Mouse (Mus musculus) cerebellum, adult (tissue): ENCODE measurements around the gene Rapgef1.
"Not testable (repeated sequence)": the region's sequence is repeated elsewhere in the genome, so short reads cannot be mapped to it uniquely, and the experiment has no call there.

Experiments
- ATAC-seq: cut with Nextera tagmentation; 2 replicates; pipeline ENCODE4 v1.9.2; 2017; ENCODE audit warnings: mild to moderate bottlenecking, moderate library complexity, mixed read lengths; ENCODE audit not compliant: insufficient number of reproducible peaks, low FRiP score, low TSS enrichment

Rapgef1 gene

DNA sequence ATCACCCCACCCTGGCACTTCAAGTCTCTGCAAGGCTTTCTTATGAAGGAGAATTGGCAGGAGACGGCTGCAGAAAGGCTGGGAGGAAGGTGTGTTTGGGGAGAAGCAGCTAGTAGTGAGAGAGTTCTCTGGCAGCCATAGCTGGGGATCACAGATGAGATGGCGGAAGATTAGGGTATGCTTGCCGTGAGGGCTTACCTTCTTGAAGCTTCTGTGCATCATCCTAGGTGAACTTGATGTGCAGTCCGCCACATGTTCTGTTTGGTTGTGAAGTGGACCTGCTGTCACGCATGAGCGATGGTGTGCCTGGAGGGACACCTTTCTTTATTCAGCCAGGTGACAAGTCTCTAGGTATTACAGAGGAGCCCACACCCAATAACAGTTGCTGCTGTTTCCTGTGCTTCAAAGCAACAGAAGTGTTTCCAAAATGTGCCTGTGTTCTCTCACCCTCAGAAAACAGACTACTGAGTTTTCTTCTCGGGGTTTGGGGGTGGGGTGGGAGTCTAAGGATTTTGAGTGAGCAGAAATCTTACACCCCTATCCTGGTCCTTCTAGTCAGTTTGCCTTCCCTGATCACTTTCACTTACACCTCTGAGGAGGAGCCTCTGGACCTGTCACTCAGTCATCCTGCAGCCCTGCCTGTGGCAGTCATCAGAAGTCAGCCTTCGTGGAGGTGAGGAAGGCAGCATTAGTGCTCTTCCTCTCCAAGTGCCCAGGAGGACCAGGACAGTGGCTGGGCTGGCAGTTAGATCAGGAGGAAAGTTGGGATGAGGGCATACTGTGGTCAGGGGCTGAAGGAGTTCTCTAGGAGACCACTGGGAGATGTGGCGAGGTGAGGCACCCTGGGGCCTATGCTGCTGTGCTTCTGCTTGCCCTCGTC, 2.8 kb downstream of the Rapgef1 start:
- no peak for ATAC-seq

DNA sequence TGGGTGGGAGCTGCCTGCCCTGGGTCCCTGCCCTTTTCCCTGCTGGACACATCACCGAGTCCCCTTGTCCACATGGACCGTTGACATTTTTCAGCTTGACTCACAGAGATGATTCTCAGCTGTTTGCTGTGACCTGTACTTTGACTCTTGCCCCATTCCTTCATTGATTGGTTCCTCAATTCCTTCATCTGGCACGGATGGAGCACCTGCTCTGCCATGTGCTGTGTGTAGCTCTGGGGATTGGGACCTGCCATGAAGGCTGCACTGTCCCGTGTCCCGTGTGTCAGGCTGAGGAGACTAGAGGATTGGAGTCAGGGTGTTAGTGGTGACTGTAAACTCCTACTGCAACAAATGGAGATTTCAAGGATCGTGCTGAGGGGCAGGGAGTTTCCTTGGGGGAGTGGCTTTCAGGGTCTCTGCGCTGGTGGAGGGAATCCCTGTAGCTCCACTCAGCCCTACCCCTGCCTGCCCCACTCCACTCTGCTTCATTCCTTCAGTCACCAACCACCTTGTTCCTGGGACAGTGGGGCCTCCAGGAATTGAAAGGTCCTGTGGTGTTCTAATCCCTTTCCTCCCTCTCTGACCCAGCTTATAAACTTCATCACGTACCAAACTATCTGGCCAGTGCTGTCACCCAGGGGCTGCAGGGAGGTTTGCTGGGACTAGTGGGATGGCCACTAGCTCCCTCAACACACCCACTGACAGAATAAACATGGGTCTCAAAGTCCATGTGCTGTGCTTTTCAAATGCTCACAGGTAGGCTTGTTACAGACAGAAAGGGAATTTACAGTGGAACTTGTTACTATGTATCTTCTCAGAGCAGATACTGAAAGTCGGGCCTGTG, 3.9 kb downstream of the Rapgef1 start:
- ATAC-seq = no peak

DNA sequence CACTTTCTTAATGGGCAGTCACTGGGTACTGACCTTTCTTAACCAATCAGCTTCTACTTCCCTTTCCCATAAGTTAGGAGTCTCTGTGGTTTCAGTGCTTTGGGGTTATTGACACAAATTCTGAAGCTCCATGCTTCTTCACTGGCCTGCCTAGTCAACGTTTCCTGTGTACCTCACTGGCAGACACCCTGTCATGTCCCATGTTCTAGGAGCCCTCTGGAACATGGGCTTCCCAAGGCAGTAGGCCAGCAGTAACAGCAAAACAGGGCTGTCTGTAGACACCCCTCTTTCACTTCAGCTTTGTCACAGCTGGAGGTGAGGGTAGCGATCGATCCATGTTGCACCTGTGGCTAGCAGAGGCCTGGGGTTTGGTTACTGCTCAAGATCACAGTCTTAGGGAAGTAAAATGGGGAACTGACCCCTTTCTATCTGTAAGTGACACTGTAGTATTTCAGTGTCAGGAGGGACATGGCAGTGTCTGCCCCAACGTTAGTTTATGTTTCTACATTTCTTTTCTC, 4.6 kb downstream of the Rapgef1 start:
- ATAC-seq = no peak

DNA sequence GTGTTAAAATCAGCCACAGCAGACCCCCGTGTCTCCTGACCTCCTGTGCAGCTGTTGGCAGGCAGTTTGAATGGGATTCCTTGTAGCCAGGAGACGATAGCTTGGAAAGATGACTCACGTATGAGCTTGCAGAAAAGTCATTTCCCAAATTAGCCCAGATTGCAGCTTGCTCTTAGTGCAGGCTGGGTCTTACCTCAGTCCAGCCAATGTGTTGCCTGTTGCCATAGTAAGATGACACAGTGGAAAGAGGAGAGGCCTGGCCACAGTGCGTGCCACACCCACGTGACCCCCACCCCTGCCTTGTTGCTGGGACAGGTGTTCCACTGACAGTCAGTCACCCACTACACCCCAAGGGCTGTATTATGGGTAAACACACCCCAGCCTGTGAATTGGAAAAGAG, 5.2 kb downstream of the Rapgef1 start:
- no peak for ATAC-seq

DNA sequence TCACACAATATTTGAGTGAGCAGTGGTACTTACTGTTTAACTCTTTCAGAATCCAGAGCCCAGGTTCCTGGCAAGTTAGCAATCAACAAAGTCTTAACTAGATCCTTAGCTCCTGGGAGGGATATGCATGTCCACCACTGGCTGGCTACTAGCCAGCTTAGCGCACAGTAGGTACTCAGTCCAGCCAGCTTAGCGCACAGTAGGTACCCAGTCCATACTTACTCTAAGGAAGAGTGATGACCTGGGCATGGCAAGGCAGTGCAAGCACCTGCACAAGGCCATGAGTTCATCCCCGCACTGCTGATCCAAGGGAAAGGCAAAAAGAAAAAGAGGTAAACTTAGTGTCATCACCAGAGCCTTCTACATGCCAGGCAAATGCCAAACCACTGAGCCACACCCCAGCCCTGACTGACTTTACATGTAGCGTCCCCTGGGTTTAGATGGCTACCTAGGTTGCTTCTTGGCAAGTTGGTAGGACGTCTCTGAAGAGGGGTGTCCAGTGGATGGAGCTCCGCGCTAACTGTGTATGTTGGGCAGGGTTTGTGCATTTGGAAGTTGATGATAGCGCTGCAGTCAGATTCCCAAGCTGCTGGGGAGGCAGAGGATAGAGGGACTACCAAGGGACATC, 6.2 kb downstream of the Rapgef1 start:
- no peak for ATAC-seq

DNA sequence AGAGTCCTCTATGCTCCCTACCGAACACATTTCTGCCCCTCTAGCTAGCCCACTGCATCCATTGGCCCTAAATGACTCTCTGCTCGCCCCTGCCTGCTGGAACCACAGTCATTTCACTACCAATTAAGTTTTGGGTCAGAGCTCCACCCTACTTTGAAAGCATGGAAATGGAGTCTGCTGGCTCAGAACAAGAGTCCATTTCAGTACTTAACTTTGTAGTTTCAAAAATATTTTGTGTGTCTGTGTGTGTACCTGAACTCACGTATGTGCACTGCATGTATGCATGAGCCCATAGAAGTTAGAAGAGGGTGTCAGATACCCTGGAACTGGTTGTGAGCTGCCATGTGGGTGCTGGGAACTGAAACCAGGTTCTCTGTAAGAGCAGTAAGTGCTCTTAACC, 7.8 kb downstream of the Rapgef1 start:
- ATAC-seq = no peak

DNA sequence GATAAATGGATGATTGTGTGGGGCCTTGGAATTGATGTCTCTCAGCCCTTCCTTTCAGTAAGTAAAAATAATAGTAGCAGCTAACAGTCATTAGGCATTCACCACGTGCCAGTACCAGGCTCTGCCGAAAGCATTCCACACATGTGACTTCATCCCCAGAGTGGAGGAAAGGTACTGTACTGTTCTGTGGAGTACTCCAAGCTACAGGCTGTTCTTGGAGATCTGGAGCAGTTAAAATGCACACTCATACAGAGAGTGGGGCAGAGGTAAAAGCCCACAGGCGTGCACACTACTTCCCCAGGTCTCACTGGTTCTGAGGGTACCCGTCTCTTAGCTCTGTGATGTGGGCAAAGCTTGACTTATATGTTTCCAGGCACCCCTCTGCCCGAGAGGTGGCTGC, 8.7 kb downstream of the Rapgef1 start:
- no peak for ATAC-seq

DNA sequence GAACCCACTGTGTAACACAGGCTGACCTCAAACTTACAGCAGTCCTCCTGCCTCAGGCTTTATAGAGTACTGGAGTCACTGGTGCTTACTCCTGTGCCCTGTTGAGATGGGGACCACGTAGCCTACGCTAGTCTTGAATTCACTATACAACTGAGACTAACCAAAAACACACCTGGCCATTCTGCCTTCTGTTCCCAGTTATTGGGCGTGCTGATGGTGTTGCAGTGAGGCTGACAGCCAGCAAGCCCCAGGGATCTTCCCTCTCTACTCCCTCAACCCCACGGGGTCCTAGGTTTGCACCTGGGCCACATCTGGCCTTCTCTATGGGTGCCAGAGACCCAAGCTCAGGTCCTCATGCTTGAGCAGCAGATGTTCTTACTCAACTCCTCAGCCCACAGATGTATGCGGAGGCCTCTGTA, 9.3 kb downstream of the Rapgef1 start:
- ATAC-seq = no peak

DNA sequence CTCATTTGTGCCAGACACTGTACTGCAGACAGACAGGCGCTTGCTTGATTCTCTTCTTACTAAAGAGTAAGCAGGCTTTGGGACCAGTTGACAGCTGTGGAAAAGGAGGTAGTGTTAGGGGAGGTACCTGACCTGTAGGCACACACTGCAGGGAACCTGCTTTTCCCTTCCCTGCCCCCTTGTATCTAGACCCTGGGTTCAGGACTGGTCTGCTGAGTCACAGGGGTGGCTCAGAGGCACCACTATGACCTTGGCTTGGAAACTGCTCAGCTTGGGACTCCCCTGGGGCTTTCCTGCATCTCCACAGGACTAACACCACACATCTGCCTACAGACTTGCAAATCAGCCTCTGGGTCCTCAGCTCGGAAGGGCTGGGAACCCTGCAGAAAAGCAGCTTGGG, 9.8 kb downstream of the Rapgef1 start:
- no peak for ATAC-seq

DNA sequence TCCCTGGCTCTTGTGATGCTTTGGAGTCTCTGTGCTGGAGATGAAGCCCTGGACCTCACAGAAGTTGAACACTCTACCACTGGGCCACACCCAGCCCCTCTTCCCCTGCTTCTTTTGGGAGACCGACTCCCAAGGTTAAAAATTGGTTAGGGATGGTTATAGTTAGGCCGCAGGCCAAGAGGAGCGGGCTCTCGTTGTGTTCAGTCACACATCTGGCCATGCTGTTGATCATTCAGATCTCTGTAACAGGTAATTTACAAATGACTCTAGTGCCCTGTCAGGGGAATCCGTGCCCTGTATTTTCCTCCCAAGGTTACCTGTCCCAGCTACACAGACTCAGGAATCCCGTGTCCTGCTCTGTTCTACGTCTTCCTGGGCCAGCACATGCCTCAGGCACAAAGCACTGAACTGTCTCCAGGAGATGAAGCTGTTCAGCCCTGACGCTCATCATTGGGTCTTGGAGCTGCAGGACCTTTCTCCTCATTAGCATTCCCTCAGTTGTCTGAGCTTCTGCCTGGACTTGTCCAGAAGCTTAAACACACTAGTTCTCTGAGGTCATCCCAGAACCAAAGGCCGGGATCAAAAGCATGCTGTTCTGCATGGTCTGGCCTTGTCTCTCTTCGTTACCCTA, 10.7 kb downstream of the Rapgef1 start:
- ATAC-seq = no peak

DNA sequence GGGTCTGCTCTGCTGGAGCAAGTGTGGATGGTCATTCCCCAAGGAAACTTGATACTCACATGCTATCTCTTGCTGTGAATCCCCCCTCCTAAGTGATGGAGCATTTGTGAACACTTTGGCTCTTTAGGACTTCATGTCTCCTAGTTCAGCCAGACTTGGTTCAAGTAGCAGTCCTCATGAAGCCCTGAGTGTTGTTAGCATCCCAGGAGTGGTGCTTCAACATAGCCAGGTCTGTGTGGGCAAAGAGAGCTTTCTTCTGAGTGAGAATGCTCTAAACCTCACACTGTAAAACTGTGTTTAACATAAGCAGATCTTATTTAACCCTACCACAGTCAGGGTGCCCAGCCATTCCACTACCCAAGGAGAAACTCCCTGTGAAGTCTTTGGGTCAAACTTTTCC, 11.5 kb downstream of the Rapgef1 start:
- no peak for ATAC-seq

DNA sequence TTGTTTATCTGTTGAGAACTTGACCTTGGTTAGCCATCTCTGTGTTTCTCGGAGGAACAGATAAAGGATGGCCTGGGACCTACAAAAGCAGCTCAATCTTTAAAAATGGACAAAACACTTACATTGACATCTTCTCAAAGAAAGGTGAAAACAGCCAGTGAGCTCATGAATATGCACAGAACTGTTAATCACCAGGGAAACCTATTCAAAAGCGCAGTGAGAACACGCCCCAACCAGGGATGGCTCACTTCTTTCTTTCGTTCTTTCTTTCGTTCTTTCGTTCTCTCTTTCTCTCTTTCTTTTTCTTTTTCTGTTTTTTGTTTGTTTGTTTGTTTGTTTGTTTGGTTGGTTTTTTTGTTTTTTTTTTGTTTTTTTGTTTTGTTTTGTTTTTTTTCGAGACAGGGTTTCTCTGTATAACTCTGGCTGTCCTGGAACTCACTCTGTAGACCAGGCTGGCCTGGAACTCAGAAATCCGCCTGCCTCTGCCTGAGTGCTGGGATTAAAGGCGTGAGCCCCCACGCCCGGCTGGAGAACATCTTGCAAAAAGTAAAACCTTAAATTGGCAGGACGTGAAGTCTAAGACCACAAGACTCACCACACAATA, 12.1 kb downstream of the Rapgef1 start:
- not testable (repeated sequence) for ATAC-seq

DNA sequence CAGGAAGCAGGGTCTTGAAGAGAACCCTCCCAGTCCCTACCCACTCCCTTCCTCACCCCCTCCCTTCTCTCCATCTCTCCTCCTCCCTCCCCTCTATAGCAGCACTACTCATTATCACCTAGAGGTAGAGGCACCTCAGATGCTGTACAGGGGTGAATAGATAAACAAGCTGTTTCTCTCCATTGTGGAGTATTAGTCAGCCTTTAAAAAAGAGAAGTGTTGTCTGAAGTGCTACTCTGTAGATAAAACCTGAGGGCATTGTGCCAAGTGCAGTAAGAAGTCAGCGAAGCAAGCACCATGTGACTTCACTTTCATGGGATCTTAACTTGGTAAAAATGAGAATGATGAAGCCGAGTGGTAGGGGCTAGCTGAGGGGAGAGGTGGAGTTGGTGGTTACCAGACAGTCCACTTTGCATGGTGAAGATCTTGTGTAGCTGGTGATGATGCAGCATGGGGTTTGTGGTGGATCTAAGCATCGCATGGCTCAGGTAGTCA, 12.7 kb downstream of the Rapgef1 start:
- no peak for ATAC-seq

DNA sequence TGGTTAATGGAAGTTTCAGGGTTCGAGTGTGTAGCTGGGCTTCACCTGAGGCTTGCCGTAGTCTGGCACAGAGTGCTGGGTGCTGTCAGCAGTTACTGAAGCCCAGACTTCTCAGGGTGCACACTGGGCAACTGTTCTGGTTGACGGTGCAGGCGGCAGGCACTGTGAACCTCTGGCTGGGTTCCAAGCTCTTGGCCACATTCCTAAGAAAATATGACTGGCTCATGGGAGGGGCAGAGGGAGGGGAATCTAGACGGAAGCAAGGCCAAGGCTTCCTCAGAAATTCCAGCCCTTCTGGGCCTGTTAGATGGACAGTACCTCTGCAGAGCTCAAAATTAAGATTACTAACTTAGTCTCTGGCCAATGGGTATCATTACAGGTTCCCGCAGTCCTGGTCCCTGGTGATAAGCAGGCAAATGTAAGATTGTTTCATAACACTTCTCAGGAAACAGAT, 13.6 kb downstream of the Rapgef1 start:
- ATAC-seq = peak; percentile 36; the same call in 1 of the 2 replicates

DNA sequence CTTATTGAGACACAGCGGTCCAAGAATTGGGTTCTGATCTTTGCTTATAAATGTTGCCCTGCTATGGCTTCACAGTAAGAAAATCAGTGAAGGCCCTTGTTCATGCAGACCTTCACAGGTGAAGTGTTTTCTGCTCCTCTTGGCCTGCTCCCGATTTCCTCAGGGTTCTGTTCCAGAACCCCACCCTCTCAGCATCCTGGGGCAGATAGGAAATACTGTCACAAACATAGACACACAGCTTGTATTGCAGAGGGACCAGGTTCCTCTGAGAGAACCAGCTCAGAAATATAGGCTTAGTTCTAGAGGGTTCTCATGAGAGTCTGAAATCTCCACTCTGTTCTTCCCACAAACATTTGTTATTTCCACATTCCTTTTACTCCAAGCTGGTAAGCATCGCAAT, 14.3 kb downstream of the Rapgef1 start:
- ATAC-seq = no peak

DNA sequence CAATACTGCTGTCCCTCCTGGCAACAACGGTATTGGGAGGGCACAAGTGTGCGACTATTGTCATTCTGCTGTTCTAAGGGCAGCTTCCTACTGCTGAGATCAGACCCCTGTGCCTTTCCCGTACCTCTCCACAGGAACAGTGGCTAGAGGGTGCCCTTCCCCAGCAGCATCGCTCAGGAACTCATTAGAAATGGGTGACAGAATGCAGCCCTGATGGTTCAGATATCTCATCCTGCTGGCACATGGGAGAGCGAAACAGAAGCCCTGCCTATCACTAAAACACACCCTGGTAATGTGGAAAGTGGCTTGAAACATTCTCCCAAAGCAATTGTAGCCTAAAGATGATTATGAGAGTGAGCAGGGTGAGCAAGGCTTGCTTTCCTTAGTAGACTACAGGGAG, 15.0 kb downstream of the Rapgef1 start:
- ATAC-seq = no peak

DNA sequence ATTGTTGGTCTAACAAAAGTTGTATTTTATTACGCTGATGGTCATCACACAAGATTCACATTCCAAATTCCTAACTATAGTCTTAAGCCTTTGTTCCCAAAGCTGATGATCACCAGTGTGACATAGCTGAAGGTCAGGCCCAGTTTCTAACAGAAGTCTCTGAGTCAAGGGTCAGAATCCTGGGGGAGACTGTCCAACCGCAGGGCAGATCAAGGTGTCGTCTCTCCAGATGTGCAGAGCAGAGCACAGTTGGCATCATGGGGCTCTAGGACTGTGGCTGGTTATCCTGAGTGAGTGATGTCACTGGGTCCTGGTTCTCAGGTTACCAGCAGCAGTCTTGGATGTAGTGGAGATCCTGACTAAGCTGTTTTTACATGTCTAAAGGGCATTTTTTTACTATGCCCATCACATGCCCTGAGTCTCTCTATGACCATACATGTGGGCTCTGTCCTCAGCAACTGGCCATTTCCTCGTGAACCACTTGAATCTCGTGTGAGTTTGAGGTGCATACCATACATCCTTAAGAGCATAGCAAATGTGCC, 16.5 kb downstream of the Rapgef1 start:
- no peak for ATAC-seq

DNA sequence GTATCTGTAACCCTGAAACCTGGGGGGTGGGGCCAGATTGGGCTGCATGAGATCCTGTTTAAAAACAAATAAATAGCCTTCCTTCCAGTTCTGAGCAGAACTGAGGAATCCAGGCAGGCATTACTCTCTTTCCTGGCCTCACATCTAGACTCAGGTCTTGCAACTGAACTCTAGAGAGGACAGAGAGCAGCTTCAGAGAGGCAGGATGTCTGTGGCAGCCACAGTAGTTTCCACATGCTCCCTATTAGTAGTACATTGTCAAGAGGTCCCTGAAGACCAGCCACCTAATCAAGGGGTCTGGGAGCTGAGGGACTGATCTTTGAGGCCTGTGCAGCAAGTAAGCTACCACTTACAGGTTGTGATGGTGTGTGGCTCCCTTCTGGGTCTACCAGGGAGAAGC, 18.0 kb downstream of the Rapgef1 start:
- no peak for ATAC-seq

DNA sequence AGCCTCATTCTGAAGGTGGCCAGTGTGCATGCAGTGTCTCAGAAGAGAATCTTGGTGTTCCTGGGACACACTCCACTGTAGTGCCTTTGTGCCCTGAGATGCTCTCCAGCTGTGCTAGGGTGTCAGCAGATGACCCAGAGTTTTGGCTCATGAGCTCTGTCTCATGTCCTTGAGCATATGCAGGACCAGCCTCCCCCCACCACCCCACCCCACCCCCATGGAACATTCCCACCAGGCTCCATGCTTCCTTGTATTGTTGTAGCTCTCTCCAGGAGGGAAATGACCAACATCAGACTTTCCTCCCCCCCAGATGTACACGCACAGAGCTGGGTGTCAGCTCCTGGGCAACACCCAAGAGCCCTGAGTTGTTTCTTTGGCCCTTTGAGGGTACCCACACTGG, 19.9 kb downstream of the Rapgef1 start:
- ATAC-seq = no peak
